Mouse (Mus musculus): ENCODE measurements around the gene Ndufaf2.

The Ndufaf2 gene

DNA sequence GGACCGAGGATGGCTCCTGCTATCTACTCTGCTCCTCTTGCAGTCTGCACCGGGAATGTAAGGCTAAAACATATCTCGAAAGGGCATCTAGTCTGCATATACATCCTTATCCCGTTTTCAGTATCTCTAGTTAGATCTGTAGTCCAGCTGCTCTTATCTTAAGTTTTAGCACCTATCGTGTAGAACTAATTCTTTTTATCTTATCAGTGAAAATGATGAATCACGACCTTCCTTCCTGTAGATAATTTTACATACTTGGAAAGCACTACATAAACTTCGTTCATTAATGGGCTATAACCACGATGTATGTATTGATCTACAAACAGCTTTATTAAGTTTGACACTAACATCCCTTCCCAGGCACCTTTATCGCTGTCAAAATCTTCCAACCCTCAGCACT lies 118.5 kb downstream of the Ndufaf2 start:
- DNase-seq (ENCODE audit: low read depth, low spot score) = no peak

DNA sequence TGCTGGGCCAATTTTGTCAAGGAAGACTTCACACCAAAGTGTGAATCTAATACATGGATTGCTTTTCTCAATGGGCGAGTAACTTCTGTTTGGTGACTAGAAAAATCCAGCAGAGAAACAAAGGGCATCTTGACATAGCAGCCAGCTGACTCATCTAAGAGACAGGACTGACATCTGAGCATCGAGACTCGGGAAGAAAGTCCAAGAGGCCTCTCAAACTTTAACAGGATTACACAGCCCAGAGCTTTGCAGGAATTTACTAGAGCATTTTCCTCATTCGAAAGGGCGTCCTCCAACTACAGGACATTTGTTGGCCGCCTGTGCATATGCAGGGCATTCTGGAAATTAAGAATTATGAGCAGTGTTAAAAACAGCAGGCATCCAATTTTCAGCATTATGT lies 119.0 kb downstream of the Ndufaf2 start:
- no peak for DNase-seq (ENCODE audit: low read depth, low spot score)

DNA sequence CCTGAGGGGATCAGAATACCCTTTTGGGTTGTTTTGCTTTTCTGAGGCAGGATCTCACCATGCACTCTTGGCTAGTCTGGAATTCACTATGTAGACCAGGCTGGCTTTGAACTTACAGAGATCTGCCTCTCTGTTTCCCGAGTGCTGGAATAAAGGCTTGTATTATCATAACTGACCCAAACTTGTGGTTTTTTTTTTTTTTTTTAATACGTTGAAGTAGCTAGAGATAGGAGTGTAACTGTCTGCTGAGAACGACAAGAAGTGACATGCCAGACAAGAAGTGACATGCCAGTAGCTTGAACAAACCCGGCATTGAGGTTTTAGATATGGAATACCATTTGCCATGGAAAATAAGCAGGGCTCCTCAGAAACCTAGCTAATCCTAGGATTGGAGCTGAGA lies 125.6 kb downstream of the Ndufaf2 start:
- DNase-seq (ENCODE audit: low read depth, low spot score) = no peak

DNA sequence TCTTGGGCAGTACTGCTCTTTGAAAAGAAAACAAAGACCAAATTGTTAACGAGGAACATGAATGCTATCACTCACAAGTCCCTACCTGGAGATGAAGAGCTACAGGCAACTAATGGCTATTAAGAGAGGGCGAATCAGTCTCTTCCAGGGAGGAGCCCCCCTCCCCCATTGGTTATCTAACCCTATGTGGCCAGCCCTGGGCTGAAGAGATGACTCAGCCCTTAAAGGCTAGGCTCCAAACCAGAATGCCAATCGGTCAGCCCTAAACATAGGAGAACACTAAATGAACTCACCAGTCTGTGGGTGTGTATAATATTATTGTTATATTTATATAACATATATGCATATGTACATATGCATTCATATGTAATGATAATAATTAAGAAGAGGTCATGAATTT lies 132.6 kb downstream of the Ndufaf2 start:
- no peak for DNase-seq (ENCODE audit: low read depth, low spot score)

DNA sequence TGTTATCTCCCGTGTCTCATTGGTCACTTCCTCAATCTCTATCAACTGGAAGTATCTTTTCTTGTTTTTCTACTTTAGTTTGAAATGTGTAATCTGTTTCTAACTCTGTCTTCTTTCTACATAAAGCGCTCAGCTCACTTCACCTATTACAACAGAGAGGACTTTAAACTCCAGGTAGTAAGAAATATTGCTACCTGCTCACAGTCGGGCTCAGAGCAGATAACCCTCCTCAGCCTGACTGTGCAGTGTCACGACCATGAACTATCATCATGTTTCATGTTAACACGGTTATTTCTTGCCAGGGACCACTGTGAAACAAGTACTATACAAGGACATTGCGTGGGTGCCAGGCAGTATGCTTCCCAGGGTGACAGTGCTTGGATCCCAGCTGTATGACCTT lies 141.1 kb downstream of the Ndufaf2 start:
- no peak for DNase-seq (ENCODE audit: low read depth, low spot score)

DNA sequence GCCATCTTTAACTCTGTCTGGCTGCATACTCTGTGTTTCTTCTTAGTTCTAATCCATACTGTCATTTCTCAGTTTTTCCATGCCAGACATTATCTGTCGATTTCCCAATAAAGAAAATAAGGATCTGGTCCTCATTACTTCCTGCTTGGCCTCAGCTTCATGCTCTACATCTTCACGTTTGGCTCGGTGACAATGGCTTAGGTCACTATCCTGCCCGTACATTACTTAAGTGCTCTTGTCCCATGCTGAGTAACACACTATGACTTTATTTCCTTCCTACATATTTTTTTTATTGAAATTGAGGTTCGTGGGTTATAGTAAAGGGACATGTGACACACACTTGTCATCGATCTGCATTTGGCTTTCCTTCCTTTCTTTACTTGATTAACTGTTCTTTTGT lies 143.3 kb downstream of the Ndufaf2 start:
- DNase-seq (ENCODE audit: low read depth, low spot score) = no peak

DNA sequence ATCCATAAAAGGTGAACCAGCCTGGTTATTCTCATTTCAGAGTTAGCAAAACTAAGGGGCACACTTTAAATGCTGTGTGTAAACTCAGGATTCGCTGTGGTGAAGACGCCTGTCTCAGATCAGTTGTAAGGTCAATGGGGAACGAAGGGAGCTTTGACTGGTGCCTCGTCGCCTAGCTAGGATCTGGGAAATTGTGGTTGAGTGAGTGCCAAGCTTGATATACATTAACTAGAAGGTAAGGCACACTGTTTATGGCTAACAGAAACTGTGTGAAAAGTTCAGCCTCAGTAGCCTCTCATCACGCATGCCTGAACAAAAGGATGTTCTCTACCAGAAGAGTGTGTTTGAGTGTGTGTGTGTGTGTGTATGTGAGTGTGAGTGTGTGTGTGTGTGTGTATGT lies 144.6 kb downstream of the Ndufaf2 start:
- no peak for DNase-seq (ENCODE audit: low read depth, low spot score)

DNA sequence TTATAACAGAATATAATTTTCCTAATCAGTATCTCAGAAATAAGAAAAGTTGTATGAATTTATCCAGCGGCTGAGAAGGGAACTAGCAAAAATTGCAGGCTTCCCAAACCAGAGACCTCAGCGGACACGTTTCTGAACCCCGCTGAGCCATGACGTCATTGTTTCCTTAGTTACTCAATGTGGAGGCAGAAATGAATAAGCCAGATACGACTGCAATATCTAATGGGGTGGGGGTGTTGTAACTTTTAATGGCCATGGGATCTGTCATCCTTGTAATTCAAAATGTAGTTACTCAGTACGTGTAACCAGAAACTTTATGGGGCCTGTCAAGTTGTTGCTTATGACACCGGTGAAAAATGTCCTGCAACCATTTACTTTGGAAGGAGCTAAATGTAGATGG lies 145.3 kb downstream of the Ndufaf2 start:
- DNase-seq (ENCODE audit: low read depth, low spot score) = no peak

DNA sequence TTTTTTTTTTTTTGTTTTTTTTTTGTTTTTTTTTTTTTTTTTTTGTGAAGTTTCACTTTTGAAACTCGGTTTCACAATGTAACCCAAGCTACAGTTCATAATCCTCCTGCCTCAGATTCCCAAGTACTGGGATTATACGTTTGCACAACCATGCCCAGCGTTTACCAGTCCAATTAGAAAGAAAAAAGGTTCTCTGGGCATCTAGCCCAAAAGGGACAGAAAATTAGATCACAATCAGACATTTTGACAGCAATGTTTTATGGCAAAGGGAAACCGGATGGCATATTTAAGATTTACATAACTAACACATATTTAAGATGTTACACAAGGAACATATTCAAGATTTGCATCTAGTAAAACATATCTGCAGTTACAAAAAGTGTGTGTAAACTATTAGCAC lies 150.6 kb downstream of the Ndufaf2 start:
- DNase-seq (ENCODE audit: low read depth, low spot score) = no peak

DNA sequence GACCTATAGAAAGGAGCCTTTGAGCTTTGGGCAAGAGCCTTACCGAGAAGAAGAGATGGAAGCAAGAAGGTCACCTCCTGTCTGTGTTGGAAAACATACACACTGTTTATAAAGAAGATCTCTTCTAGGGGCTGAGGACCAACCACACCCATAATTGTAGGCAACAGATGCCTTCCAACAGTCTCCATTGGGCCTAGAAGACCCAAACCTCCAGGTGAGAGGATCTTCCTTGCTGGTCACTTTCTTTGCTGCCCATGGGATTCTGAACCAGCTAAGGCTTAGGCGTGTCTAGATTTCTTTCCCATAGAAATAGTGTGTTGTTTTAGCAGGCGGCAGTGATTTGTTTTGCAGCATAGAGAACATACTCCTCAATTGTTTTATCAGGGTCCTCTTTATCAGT lies 162.1 kb downstream of the Ndufaf2 start:
- DNase-seq (ENCODE audit: low read depth, low spot score) = no peak

DNA sequence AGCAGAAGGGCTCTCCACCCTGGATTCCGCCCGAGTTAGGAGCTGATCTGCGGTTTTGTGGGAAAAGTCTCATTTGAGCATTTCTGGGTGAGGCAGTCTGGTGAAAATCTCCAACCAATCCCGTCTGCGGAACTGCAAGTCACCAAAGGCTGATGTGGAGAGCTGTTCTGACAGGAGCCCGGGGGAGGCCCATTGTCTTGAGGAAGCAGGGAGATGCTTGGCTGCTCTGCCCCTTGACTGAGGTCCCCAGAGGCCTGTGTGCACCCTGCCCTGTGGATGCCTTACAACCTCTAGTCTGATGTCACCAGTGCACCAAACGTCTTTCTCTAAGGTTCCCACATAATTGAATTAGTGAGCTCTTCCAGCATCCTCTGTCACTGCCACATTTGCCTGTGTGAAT lies 163.2 kb downstream of the Ndufaf2 start:
- no peak for DNase-seq (ENCODE audit: low read depth, low spot score)

DNA sequence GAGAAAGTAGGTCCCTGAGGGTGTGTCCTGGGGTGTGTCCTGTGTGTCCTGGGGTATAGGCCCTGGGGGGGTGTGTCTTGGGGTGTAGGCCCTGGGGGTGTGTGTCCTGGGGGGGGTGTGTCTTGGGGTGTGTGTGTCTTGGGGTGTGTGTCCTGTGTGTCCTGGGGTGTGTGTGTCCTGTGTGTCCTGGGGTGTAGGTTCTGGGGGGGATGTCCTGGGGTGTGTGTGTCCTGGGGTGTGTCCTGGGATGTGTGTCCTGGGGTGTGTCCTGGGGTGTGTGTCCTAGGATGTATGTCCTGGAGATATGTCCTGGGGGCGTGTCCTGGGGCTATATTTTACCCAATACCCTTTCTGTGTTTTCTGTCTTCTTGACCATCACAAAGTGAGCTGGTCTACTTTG lies 165.8 kb downstream of the Ndufaf2 start:
- DNase-seq (ENCODE audit: low read depth, low spot score) = no peak

DNA sequence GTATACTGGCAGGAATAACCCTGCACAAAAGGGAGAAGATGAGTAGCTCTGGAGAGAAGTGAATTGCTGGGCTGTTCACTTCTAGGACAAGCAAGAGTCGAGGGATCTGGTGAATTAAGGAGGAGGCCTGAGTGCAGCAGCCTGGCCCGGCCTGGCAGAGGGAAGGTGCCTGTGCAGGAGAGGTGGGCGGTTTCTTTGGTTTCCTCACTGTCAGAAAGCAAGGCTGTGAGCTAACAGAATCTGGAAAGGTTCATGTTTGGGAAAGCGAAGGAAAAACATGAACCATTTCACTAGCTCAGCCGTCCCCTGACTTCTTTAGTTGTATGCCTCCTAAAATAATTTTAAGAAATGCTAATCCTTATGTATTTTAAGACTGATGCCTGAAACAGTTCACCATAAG lies 173.8 kb downstream of the Ndufaf2 start:
- DNase-seq (ENCODE audit: low read depth, low spot score) = no peak

DNA sequence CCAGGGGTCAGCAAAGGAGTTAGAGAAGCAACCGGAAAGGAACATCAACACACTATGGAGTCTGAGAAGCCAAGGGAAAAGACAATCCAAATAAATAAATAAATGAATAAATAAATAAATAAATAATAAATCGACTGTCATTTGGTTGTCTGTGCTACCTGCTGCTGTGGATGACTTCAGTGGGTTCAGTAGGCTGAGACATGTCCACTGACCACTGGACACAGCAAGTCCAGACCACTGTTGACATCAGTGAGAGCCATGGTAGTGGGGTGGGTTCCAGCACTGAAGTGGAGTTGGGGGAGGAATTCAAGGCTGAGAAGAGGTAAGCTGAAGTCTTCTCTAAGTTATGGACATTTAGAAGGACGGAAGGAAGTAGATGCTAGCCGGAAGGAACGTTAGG lies 174.2 kb downstream of the Ndufaf2 start:
- DNase-seq (ENCODE audit: low read depth, low spot score) = no peak

DNA sequence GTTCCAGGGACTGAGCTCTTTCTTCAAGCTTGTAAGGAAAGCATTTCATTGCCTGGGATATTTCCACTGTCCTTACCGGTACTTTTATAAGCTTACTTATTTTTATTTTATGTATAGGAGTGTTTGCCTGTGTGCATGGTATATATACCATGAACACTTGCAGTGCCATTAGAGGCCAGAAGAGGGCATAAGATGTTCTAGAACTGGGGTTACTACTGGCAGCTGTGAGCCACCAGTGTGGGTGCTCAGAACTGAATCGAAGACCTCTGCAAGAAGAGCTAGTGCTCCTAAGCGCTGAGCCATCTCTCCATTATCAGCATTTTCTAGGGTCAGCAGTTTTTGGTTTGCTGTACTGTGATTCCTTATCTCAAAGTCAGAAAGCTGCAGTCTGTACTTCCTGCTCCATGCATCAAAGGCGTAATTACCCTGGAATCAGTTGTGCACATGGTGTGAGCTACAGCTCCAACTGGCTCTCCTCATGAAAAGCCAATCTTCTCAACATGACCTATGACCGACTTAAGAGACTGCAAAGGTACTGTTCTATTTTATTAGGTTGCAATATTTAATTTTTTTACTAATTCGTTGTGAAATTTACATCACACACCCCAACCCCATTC lies 175.1 kb downstream of the Ndufaf2 start:
- peak; percentile 6 for DNase-seq (ENCODE audit: low read depth, low spot score)

DNA sequence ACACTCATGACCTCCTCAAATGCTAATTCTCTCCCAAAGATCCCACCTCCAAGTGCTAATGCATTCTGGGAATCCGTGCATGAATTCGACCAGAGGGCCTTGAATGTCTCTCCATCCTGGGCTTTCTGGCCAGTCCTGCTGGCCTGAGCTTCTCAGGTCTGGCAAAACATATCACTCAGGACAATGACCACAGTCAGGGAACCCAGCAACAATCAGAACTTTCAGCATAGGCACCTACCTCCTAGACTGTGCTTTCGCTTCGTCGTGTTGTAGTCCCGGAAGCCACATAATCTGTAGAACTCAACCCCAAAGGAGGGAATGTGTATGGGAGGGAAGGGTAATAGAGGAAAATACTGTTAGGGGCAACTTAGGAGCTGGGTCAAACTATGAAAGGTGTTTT lies 179.0 kb downstream of the Ndufaf2 start:
- no peak for DNase-seq (ENCODE audit: low read depth, low spot score)

DNA sequence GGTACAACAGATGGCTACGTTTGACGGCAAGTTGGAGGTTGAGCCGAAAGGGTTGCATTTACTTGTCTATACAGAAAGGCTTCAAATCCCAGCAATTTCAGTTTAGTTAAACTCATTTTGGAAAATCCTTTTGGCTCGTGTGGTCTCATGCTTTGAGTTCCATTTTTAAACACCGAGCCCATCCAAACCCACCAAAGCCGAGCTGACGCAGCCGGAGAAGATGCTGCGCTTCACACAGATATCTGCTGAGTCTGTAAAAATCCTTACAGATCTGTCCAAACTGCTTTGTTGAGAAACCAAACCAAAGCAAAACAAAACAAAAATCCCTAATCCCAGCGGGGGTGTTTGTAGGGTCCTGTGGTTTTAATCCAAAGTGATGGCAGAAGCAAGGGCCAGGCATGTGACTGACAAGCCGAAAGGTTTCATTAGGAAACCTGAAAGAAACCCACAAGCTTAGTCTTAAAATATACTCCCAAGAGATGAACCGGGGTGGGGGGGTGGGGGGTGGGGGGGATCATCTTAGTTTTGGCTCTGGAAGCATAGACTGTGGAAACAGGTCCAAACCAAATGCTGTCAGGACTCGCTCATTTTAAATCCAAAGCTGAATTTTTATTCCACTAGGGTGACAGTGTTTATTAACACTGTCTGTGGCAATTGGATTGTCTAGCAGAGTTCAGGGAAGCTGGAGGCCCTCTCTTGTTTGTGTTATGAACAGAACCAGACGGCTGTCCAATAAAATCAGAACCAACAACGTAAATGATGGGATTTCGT lies 181.4 kb downstream of the Ndufaf2 start:
- DNase-seq (ENCODE audit: low read depth, low spot score) = no peak

DNA sequence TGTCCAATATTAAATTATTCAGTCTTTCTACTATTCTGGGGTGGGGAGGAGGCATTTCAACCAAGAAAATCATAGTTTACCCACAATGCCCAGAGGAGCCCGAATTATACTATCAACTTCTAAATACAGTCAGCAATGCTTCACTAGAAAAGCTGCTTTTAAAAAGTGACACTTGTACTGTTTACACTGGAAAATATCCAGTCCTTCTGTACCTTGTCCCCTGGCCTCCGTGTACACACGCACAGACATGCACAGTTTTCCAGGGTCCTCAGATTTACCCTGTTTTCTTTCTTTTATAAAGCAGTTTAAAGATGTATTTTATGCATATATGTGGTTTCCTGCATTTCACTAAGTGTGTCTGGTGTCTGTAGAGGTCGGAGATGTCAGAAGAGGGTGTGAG lies 186.0 kb downstream of the Ndufaf2 start:
- DNase-seq (ENCODE audit: low read depth, low spot score) = no peak

DNA sequence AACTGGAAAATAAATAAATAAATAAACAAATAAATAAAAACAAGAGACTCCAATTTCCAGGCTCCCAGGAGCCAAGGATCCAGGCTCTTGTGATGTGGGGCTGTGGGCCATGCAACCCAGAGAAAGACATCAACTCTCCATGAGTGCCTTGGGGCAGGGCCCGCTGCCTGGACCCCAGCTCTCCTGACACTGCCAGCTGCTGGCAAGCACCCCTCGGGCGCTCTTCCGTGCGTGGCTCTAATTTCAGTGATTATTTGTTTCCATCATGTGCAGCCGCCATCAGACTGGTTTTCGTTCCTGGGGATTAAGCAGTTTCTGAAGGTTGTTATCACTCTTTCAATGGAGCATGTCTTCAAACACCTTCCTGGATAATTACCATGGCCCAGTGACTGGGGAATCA lies 186.6 kb downstream of the Ndufaf2 start:
- no peak for DNase-seq (ENCODE audit: low read depth, low spot score)

DNA sequence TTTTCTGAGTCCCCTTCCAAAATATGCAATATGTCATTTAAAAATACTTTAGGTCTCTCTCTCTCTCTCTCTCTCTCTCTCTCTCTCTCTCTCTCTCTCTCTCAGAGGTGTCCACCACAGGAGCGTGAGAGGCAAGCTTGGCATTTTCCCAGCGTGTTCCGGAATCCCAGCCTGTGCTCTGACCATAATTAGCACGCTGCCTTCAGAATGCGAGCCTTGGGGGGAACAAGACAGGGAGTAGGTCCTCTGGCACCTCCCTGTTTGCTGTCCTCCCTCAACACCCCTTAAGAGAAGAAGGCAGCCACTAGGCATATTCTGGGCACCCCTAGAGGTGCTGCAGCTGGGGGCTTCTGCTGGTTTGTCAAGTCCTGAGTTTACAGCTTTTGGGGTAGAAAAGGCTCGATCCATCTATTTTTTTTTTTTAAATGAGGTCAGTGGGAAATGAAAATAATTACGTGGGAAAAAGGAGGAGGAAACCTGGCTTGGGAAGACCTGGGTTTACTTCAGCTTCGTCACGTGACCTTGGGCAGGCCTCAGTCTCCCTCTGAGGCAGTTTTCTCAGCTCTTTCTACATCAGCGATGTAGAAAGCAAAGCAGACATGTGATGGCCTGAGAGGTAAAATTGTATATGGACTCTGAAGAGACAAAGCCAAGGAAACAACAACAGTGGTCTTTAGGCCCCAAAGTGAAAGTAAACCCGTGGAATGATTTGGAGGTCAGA lies 187.8 kb downstream of the Ndufaf2 start:
- no peak for DNase-seq (ENCODE audit: low read depth, low spot score)

DNA sequence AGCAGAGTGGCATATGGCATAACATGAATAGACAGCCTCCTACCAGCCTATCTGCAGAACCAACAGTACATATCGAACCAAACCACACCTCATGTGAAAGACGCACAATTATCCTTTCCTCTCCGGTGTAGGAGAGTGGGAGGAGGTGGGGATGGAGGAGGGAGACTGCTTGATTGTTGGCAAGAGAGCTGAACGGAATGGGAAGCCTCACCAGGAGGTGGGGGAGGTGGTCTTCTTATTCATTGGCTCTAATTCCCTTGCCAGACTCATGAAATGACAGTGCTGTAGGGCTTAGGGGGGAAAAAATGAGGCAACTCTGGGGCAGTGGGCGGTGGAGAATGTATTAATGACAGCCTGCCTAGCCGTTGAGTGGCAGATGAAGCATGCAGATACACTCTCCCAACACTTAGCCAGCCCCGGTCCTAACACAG lies 188.4 kb downstream of the Ndufaf2 start:
- no peak for DNase-seq (ENCODE audit: low read depth, low spot score)

DNA sequence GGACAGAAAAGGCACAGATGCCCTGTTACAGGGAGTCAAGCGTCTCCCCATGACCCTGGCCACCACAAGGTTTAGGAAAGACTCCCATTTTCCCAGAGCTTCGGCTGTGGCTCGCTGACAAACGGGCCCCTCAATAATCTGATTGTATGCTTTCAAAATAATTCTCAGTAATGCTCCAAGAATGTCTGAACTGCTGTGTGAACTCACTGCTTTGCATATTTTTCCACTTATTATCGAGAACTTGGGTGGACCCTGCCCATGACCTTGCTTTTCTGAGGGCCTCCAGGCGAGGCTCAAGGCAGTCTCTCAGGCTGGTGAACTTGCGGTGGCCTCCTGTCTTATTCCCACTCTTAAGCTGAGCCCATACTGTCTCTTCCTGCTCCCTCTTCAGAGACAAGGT lies 193.8 kb downstream of the Ndufaf2 start:
- no peak for DNase-seq (ENCODE audit: low read depth, low spot score)

DNA sequence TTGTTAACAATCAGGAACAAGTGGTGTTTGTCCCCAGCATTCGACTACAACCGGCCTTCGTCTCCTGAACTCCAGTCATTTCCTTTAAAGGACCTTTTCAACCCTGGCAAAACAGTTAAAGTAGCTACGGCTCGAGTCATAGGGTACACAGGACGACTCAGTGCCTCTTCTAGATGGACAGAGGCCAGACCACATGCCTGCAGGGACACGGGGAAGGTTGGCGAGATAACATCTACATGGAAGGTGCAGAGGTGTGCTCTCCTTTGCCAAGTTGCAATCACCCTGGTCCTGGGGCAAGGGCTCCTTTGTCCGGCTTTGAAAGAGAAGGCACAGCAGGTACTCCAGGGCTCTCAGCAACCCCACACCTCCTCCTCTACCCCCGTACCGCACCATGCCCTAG lies 195.0 kb downstream of the Ndufaf2 start:
- no peak for DNase-seq (ENCODE audit: low read depth, low spot score)
